Mouse (Mus musculus): ENCODE measurements around the gene Naglu.
"Not testable (repeated sequence)": the region's sequence is repeated elsewhere in the genome, so short reads cannot be mapped to it uniquely, and the experiment has no call there.

Naglu gene

DNA sequence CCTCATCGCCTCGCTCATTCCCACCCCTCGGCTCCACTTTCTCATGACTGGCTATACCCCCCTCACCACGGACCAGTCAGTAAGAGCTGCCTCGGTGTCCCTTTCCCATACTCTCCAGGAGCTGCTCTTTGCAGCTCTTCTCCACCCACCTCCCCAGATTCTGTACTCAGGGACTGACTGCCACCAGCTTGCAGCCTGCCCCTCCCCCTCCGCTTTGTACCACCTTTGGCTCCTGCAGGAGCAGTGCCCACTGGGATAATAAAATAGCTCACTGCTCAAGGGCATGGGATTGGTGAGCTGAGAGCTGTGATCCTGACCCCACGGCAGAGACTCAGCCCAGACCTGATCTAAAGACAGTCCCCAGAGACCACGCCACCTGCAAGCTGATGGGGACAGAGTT is 54.7 kb downstream of the Naglu start:
- DNase-seq (ENCODE audit: extremely low spot score), result not testable (repeated sequence)

DNA sequence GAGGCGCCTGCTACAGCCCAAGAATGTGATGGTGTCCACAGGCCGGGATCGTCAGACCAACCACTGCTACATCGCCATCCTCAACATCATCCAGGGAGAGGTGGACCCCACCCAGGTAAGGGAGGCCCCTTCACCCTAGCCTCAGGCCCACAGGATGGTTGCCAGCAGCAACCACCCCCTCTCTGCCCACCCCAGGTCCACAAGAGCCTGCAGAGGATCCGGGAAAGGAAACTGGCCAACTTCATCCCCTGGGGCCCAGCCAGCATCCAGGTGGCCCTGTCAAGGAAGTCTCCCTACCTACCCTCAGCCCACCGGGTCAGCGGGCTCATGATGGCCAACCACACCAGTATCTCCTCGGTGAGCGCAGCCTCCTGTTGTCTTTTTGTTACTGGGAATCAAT is 55.2 kb downstream of the Naglu start:
- DNase-seq (ENCODE audit: extremely low spot score), result not testable (repeated sequence)

DNA sequence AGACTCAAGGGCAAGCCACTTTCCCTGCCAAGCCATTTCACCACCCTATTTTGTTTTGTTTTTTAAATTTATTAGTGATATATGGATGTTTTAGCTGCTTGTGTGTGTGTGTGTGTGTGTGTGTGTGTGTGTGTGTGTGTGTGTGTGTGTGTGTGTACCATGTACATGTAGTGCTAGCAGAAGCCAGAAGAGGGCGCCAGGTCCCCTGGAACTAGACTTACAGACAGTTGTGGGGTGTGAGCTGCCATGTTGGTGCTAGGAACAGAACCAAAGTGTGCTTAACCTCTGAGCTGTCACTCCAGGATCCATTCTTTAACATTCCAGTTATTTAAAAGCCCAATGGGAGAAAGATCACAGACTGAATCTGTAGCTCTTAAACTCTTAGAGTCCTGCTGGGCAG is 57.3 kb downstream of the Naglu start:
- no peak for DNase-seq (ENCODE audit: extremely low spot score)

All from embryo, embryonic 9.5 days (tissue).